Mouse (Mus musculus): ENCODE results near the gene Nfatc2.

Nfatc2 gene

DNA sequence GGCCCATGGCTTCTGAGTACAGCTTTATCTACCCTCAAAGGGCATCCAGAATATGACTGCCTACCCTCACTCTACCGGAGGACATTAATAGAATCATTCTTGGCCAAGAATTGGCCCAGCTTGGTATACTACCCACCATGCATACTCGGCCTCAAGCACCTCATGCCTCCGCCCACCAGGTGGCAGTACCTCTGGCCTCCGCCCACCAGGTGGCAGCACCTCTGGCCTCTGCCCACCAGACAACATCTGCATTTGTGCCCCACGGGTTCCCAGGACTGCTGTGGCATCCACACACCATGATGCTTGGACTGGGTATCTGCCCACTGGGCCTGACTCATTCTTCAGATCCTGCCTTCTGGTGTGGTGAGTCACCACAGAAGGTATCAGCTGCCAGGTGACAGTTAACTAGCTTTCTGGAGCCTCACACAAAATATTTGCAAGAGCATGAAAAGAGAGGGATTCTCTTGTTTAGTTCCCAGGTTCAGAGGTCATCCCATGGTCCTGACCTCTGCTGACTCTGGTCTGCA, 173.0 kb downstream of the Nfatc2 start:
- DNase-seq: no peak

Data from cerebellum, adult 9-10 months (tissue).